In genomic region chr15:98983431-98984081, GRCm38 (mm10) we compare ENCODE assay signal across 10 mouse cellular contexts. TPM values are rescaled to one million over a fixed set of nuclear protein-coding genes. Genes with fewer than 3 reads are reported as not detected.
A peak's percentile ranks its signal among the peaks of the same experiment; 100 is the strongest.
DNase-seq lines count a peak whose midpoint lies in the region; ATAC-seq and TF ChIP-seq lines count a peak whose summit lies in the region.
"Had no signal": no experiment of that assay in that cellular context is flagged by ENCODE, and none has a peak within 500 bp of the region (broad histone marks: within the 10 kb centered on the region; RNA-seq: fewer than 3 reads in every experiment).

No protein-coding gene starts in this region.

- DNase-seq in left cerebral cortex, adult 2 months (ENCODE audit: extremely low spot score in 1 of 2, low spot score in 2 of 2), result no peak
- no peak for DNase-seq in left cerebral cortex, adult 18-20 months (ENCODE audit: low spot score in 2 of 2)
- DNase-seq in embryonic facial prominence, embryonic 10.5 days (ENCODE audit: low spot score), result peak; percentile 50
- no peak for DNase-seq in urinary bladder, postnatal 36 days (ENCODE audit: low spot score in 2 of 2)
- DNase-seq in lung, adult 18-20 months, result no peak
- DNase-seq: kidney, adult 9 months had no signal

- no peak for TF ChIP-seq CTCF in left cerebral cortex, adult 2 months (IDR thresholded peaks at IDR 0.05)

- H3K4me3 ChIP-seq in left cerebral cortex, adult 2 months, result peak overlapping the region; percentile 33
- H3K4me3 ChIP-seq in embryonic facial prominence, embryonic 10.5 days, result peak overlapping the region; percentile 60
- H3K4me3 ChIP-seq in hindbrain, embryonic 13.5 days, result peak overlapping the region; percentile 55
- peak overlapping the region; percentile 45 for H3K4me3 ChIP-seq in neural tube, embryonic 15.5 days (replicated peaks)
- H3K4me3 ChIP-seq: limb, embryonic 15.5 days had no signal

- H3K4me2 ChIP-seq in hindbrain, embryonic 13.5 days, result peak overlapping the region; percentile 86
- peak overlapping the region; percentile 85 for H3K4me2 ChIP-seq in neural tube, embryonic 15.5 days
- H3K4me2 ChIP-seq: limb, embryonic 15.5 days had no signal

- H3K9me3 ChIP-seq in embryonic facial prominence, embryonic 10.5 days, result no peaks in the 10 kb centered on the region
- no peaks in the 10 kb centered on the region for H3K9me3 ChIP-seq in hindbrain, embryonic 13.5 days
- H3K9me3 ChIP-seq in neural tube, embryonic 15.5 days (replicated peaks), result no peaks in the 10 kb centered on the region
- H3K9me3 ChIP-seq: limb, embryonic 15.5 days had no signal

- peak overlapping the region; percentile 93 for H3K9ac ChIP-seq in hindbrain, embryonic 13.5 days
- H3K9ac ChIP-seq in neural tube, embryonic 15.5 days (replicated peaks), result peak overlapping the region; percentile 72
- H3K9ac ChIP-seq: limb, embryonic 15.5 days had no signal

- peak overlapping the region; percentile 73 for H3K27ac ChIP-seq in left cerebral cortex, adult 2 months
- peak overlapping the region; percentile 90 for H3K27ac ChIP-seq in embryonic facial prominence, embryonic 10.5 days (replicated peaks)
- H3K27ac ChIP-seq in hindbrain, embryonic 13.5 days, result peak overlapping the region; percentile 99
- H3K27ac ChIP-seq in neural tube, embryonic 15.5 days (replicated peaks), result peak overlapping the region; percentile 98
- H3K27ac ChIP-seq: limb, embryonic 15.5 days had no signal

- peak; percentile 70 for ATAC-seq in hindbrain, embryonic 13.5 days (ENCODE audit: low FRiP score)
- peak; percentile 37; the same call in 1 of the 2 replicates for ATAC-seq in neural tube, embryonic 15.5 days (ENCODE audit: low FRiP score)
- ATAC-seq in megakaryocyte progenitor cell, adult 5-6 weeks (replicated peaks; ENCODE audit: poor library complexity), result no peak

- 35% methylated on average over 16 of the region's 16 CpGs for WGBS in embryonic facial prominence, embryonic 10.5 days
- 11% methylated on average over 16 of the region's 16 CpGs for WGBS in hindbrain, embryonic 13.5 days
- WGBS in neural tube, embryonic 15.5 days, result 12% methylated on average over 16 of the region's 16 CpGs

- no peaks in the 10 kb centered on the region for H3K27me3 ChIP-seq in embryonic facial prominence, embryonic 10.5 days (replicated peaks; ENCODE audit: low read depth, poor library complexity, severe bottlenecking)
- H3K27me3 ChIP-seq in hindbrain, embryonic 13.5 days, result no peaks in the 10 kb centered on the region
- no peaks in the 10 kb centered on the region for H3K27me3 ChIP-seq in neural tube, embryonic 15.5 days (replicated peaks)
- H3K27me3 ChIP-seq: limb, embryonic 15.5 days had no signal

- intact Hi-C loops in left cerebral cortex, adult 2 months (cut with DNase I), result loop anchor here (2.0 kb wide), 1 partner anchor 31 kb away; the partner anchor contains the start of genes Gm49450 and Tuba1a

- peaks cover 78% of the 10 kb centered on the region for H3K4me1 ChIP-seq in embryonic facial prominence, embryonic 10.5 days
- H3K4me1 ChIP-seq in hindbrain, embryonic 13.5 days (replicated peaks), result peaks cover 69% of the 10 kb centered on the region
- H3K4me1 ChIP-seq in neural tube, embryonic 15.5 days, result peaks cover 64% of the 10 kb centered on the region

- H3K36me3 ChIP-seq in embryonic facial prominence, embryonic 10.5 days (replicated peaks), result no peaks in the 10 kb centered on the region
- no peaks in the 10 kb centered on the region for H3K36me3 ChIP-seq in hindbrain, embryonic 13.5 days
- H3K36me3 ChIP-seq in neural tube, embryonic 15.5 days, result no peaks in the 10 kb centered on the region
- H3K36me3 ChIP-seq: limb, embryonic 15.5 days had no signal

RNA-seq across cellular contexts. Expression of gene Tuba1a, which starts 30.1 kb away (rescaled TPM):
- total RNA-seq in left cerebral cortex, adult 2 months (2021), result 100 to 1,000 TPM; 817 to 827 TPM
- total RNA-seq in left cerebral cortex, adult 18-20 months (2021), result 100 to 1,000 TPM; 874 to 893 TPM
- polyA plus RNA-seq in embryonic facial prominence, embryonic 10.5 days (2016; fragmentation: Nextera tagmentation; extraction: Ambion mirVana), result 2,739 and 2,840 TPM in 2 replicates
- polyA plus RNA-seq in hindbrain, embryonic 13.5 days (2015; fragmentation: Nextera tagmentation; extraction: Ambion mirVana), result 15,152 and 15,804 TPM in 2 replicates
- 10,639 and 13,509 TPM in 2 replicates for polyA plus RNA-seq in neural tube, embryonic 15.5 days (2015; fragmentation: Nextera tagmentation; extraction: Ambion mirVana)
- total RNA-seq in megakaryocyte progenitor cell, adult 5-6 weeks (2015), result 30.3 and 33.5 TPM in 2 replicates
- total RNA-seq in megakaryocyte progenitor cell, adult 5-6 weeks (2017), result 15.3 and 22.2 TPM in 2 replicates

RNA-seq across cellular contexts. Expression of gene Gm49450, which starts 30.2 kb away (rescaled TPM):
- total RNA-seq in left cerebral cortex, adult 2 months (2021), result not detected
- not detected for total RNA-seq in left cerebral cortex, adult 18-20 months (2021)
- polyA plus RNA-seq in embryonic facial prominence, embryonic 10.5 days (2016; fragmentation: Nextera tagmentation; extraction: Ambion mirVana), result not detected in 2 replicates
- not detected in 2 replicates for polyA plus RNA-seq in hindbrain, embryonic 13.5 days (2015; fragmentation: Nextera tagmentation; extraction: Ambion mirVana)
- not detected in 2 replicates for polyA plus RNA-seq in neural tube, embryonic 15.5 days (2015; fragmentation: Nextera tagmentation; extraction: Ambion mirVana)
- total RNA-seq in megakaryocyte progenitor cell, adult 5-6 weeks (2015), result 0.69 and 1.1 TPM in 2 replicates
- not detected in 2 replicates for total RNA-seq in megakaryocyte progenitor cell, adult 5-6 weeks (2017)
- polyA plus RNA-seq: limb, embryonic 15.5 days had no signal

RNA-seq across cellular contexts. Expression of gene Tuba1c, which starts 46.1 kb away (rescaled TPM):
- 10 to 100 TPM; 56.1 to 61.4 TPM for total RNA-seq in left cerebral cortex, adult 2 months (2021)
- 10 to 100 TPM; 65.4 to 66.8 TPM for total RNA-seq in left cerebral cortex, adult 18-20 months (2021)
- polyA plus RNA-seq in embryonic facial prominence, embryonic 10.5 days (2016; fragmentation: Nextera tagmentation; extraction: Ambion mirVana), result 141 and 144 TPM in 2 replicates
- polyA plus RNA-seq in hindbrain, embryonic 13.5 days (2015; fragmentation: Nextera tagmentation; extraction: Ambion mirVana), result 28.1 and 28.2 TPM in 2 replicates
- 12.4 and 52.6 TPM in 2 replicates for polyA plus RNA-seq in neural tube, embryonic 15.5 days (2015; fragmentation: Nextera tagmentation; extraction: Ambion mirVana)
- total RNA-seq in megakaryocyte progenitor cell, adult 5-6 weeks (2015), result 187 and 190 TPM in 2 replicates
- total RNA-seq in megakaryocyte progenitor cell, adult 5-6 weeks (2017), result 79.3 and 105 TPM in 2 replicates

RNA-seq across cellular contexts. Expression of gene Tuba1b, which starts 49.2 kb away (rescaled TPM):
- total RNA-seq in left cerebral cortex, adult 2 months (2021), result 100 to 1,000 TPM; 509 to 550 TPM
- 100 to 1,000 TPM; 584 to 602 TPM for total RNA-seq in left cerebral cortex, adult 18-20 months (2021)
- 2,343 and 2,408 TPM in 2 replicates for polyA plus RNA-seq in embryonic facial prominence, embryonic 10.5 days (2016; fragmentation: Nextera tagmentation; extraction: Ambion mirVana)
- polyA plus RNA-seq in hindbrain, embryonic 13.5 days (2015; fragmentation: Nextera tagmentation; extraction: Ambion mirVana), result 1,016 and 1,054 TPM in 2 replicates
- 1,446 and 1,534 TPM in 2 replicates for polyA plus RNA-seq in neural tube, embryonic 15.5 days (2015; fragmentation: Nextera tagmentation; extraction: Ambion mirVana)
- 2,787 and 2,962 TPM in 2 replicates for total RNA-seq in megakaryocyte progenitor cell, adult 5-6 weeks (2015)
- 767 and 827 TPM in 2 replicates for total RNA-seq in megakaryocyte progenitor cell, adult 5-6 weeks (2017)

Comparison
In these comparisons a context has a peak if more than half of its experiments do, and no peak if none do; other contexts are left out.
1. RNA of gene Tuba1a, which starts 30.1 kb away (total RNA-seq): 874 to 893 TPM in left cerebral cortex, adult 18-20 months and 817 to 827 TPM in left cerebral cortex, adult 2 months; 15.3 to 33.5 TPM in megakaryocyte progenitor cell, adult 5-6 weeks; every median in the first group is over 10 times any median in the second.
2. Peak in every context shown above with its lines, with median percentiles within 50 percentile points of each other: H3K27ac ChIP-seq and H3K4me3 ChIP-seq.